In the genomic region with DNA sequence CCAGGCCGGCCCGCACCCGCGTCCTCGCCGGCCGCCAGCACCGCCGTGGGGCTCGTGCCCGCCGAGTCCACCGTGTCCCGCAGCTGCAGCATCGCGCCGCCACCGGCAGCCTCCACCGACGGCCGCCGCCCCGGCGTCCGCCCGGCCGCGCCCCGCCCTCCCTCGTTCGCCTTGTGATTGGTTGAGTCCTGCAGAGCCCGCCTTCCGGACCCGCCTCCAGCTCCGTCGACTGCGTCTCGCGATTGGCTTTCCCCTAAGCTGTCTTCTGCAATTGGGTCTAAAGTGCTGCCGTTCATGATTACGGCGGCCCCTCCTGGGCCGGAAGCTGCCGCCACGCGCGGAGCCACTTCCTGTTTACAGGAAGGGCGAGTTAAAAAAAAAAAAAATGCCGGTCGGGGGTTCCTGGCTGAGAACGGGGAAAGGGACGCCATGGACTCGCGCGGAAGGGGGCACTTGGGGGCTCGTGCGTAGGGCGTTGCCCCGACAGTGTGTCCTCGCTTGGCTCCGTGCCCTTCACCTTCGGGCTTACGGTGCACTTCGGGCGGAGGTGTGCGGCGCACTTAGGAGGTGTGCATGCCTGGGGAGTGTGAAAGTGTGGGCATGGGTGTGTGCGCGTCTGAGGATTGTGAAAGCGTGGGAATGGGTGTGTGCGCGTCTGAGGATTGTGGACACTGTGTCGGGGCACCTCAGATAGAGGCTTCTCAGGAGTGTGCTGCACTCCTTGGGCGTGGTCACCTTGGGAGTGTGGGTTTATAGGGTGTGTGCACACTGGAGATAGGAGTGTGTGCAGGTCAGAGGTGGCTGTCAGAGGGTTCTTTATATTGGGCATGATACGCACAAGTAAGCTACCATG, we compare ENCODE assay signal across 8 mouse cellular contexts. TPM values are rescaled to one million over a fixed set of nuclear protein-coding genes. Genes with fewer than 3 reads are reported as not detected.
DNase-seq lines count a peak whose midpoint lies in the region; ATAC-seq and TF ChIP-seq lines count a peak whose summit lies in the region.

Gene Tprgl (minus strand): TSS at position 129 of the 853 bp plus-strand sequence.

- H3K9ac ChIP-seq in hindbrain, embryonic 13.5 days: peak within 1 kb of the TSS; percentile 85

- H3K4me1 ChIP-seq in hindbrain, embryonic 13.5 days (replicated peaks): peaks cover 24% of the 10 kb centered on the region

- in situ Hi-C loops in Patski (cut with MboI; ENCODE audit: low pct_unique_long_range_greater_than_20kb): no loop called here

- CTCF ChIA-PET in Patski (lab: Charles Lee): interaction anchor here (0.8 to 1.1 kb wide), 2 partner anchors 46 to 113 kb away, joined by 3 read pairs; no protein-coding TSS in a partner anchor

- H3K9me3 ChIP-seq in hindbrain, embryonic 13.5 days: no peaks in the 10 kb centered on the region

- POLR2A ChIA-PET in Patski (lab: Charles Lee): no interaction called here

- ATAC-seq in Patski: peak; percentile 97
- ATAC-seq in hindbrain, embryonic 13.5 days (ENCODE audit: low FRiP score): peak; percentile 97

- no peak for TF ChIP-seq CTCF in Patski (IDR thresholded peaks at IDR 0.05)

- H3K27me3 ChIP-seq in Patski: no peaks in the 10 kb centered on the region
- H3K27me3 ChIP-seq in hindbrain, embryonic 13.5 days: no peaks in the 10 kb centered on the region

- peak within 1 kb of the TSS; percentile 80 for H3K27ac ChIP-seq in hindbrain, embryonic 13.5 days

- under 1% methylated on average over 66 of the region's 75 CpGs for WGBS in hindbrain, embryonic 13.5 days

- peaks cover 32% of the 10 kb centered on the region for H3K36me3 ChIP-seq in hindbrain, embryonic 13.5 days

- H3K4me3 ChIP-seq in hindbrain, embryonic 13.5 days: peak within 1 kb of the TSS; percentile 91

- DNase-seq in Patski (ENCODE audit: low read depth, low spot score): peak; percentile 77
- DNase-seq in cerebellum, postnatal 14 days: peak; percentile 98
- DNase-seq in frontal cortex, postnatal 14 days (ENCODE audit: low spot score in 2 of 2): peak; percentile 93 to 95
- peak; percentile 88 to 89 for DNase-seq in layer of hippocampus, postnatal 25 days (ENCODE audit: extremely low spot score in 1 of 2, low spot score in 1 of 2)
- DNase-seq in lung, postnatal 25 days (ENCODE audit: low spot score): peak; percentile 98
- DNase-seq in retina, embryonic 14.5 days (ENCODE audit: low spot score): peak; percentile 96
- DNase-seq in thymus, postnatal 4 days: peak; percentile 98

- H3K4me2 ChIP-seq in hindbrain, embryonic 13.5 days: peak within 1 kb of the TSS; percentile 93

RNA-seq across cellular contexts. Expression of gene Tprgl, which starts in this region (rescaled TPM):
- 55.4 TPM for polyA plus RNA-seq in Patski (2021)
- 160 and 169 TPM in 2 replicates for polyA plus RNA-seq in hindbrain, embryonic 13.5 days (2015; fragmentation: Nextera tagmentation; extraction: Ambion mirVana)
- total RNA-seq in layer of hippocampus, postnatal 25 days (2021): 100 to 1,000 TPM; 170 to 189 TPM

Comparison
In these comparisons a context has a peak if more than half of its experiments do, and no peak if none do; other contexts are left out.
1. Peak in every context shown above with its lines: DNase-seq, ATAC-seq, H3K4me3 ChIP-seq and H3K27ac ChIP-seq.